Mouse (Mus musculus) thymus, adult 2 months (tissue): ENCODE results near the gene Ago3.
A peak's percentile ranks its signal among the peaks of the same experiment; 100 is the strongest.

Source experiments
- CTCF ChIP-seq: fragments of 200-500 bp; IDR thresholded peaks from 2 replicates; pipeline ENCODE4 v1.5.1; 2012; ENCODE audit warnings: mild to moderate bottlenecking, control low read depth, low read length, moderate library complexity, borderline replicate concordance; ENCODE audit not compliant: control insufficient read depth, poor library complexity, insufficient read depth; ENCODE audit errors: extremely low read depth
- POLR2A ChIP-seq: fragments of 200-500 bp; IDR thresholded peaks from 2 replicates; pipeline ENCODE4 v1.6.1; 2012; ENCODE audit warnings: mild to moderate bottlenecking, low read length, control low read depth, moderate library complexity; ENCODE audit not compliant: control insufficient read depth, poor library complexity, insufficient read depth; ENCODE audit errors: extremely low read depth

DNA sequence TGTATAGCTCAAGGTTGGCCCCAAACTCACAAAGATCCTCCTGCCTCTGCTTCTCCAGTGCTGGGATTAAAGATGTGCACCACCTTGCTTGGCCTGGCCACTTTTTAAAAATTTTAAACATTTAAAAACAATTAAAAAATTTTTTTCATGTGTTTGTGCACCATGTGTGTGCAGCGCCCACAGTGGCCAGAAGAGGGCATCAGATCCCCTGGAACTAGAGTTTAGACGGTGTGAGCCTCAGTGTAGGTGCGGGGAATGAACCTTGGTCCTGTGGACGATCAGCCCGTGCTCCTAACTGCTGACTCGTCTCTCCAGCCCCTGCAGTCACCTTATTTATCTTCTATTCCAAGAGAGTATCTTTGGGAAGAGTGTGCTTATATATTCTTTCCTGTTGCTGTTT lies 123.3 kb downstream of the Ago3 start:
- TF ChIP-seq POLR2A (no peak), CTCF (0 out of 2 replicates have a peak, but pooled peaks have one; percentile 19)
